Mouse (Mus musculus): ENCODE measurements around the gene Unk. TPM values are rescaled to one million over a fixed set of nuclear protein-coding genes. Genes with fewer than 3 reads are reported as not detected.
"Not testable (repeated sequence)": the region's sequence is repeated elsewhere in the genome, so short reads cannot be mapped to it uniquely, and the experiment has no call there.

Gene Unk
- total RNA-seq, 2 experiments from 2014 or later = 22.7 to 24.6 TPM

DNA sequence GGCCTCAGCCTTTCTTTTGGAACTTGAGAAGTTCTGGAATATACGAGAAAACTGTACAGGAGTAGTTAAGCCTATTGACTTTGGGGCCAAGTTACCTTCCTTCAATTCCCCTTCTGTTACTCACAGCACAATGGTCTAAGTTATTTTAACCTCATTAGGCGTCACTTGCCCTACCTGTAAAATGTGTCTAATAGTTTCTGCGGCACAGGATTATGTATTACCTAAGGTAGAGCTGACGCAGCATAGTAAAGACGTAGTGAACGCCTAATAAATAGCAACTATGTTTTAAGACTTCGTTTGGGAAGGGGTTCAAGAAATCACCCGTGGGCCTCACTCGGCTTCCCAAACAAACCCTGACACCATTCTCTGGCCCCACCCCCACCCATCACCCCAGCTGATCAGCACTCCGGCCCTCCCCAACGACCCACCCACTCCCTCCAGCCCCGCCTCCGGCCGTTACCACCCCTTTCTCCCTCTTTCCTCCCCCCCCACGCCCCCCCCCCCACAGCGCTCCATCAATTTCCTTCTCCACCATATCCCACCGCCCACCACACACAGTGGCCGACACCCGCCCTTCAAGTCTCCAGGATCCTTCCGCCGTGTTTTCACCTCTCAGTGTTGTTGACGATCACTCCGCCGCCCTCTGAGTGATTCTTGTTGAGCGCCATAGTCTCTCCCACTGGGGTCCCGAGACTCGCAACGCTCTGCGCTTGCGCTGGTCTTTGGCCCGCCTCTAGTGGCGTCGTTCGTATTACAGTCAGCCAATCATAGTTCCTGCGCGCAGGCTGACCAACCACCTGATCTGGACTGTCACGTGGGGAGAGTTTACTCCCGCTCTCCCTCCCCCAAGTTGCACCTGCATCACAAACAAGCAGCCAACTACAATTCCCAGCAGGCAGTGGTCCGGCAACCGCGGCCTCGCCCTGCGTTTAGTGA, 56.4 kb downstream of the Unk start, which contains the start of gene Wbp2:
Gene Wbp2, minus strand, starts transcription at position 738 of the 936 bp plus-strand sequence.
- intact Hi-C loops (cut with DNase I) = loop anchor here (1.0 to 5.0 kb wide), 4 partner anchors 44 to 136 kb away; partner anchors contain the start of gene Unk
- TF ChIP-seq CTCF (IDR thresholded peaks at IDR 0.05) = peak; percentile 42

GRCm38 (mm10) chr11:116087194-116088130, 57.3 kb downstream of the Unk start:
- Histone ChIP-seq H3K27ac (peak overlapping the region; percentile 92), H3K4me3 (peak overlapping the region; percentile 72)
- peak; percentile 89 for TF ChIP-seq CTCF (IDR thresholded peaks at IDR 0.05)
- intact Hi-C loops (cut with DNase I) = loop anchor here (1.0 to 5.0 kb wide), 3 partner anchors 43 to 135 kb away; partner anchors contain the start of gene Unk
- DNase-seq (ENCODE audit: extremely low spot score in 1 of 2, low spot score in 2 of 2) = peak; percentile 84 to 85

More for the DNA sequence above, 56.4 kb downstream of the Unk start, which contains the start of gene Wbp2:
- peak; percentile 94 to 96 for DNase-seq (ENCODE audit: extremely low spot score in 1 of 2, low spot score in 2 of 2)
- H3K27ac ChIP-seq = peak within 1 kb of the TSS; percentile 92
- peak within 1 kb of the TSS; percentile 72 for H3K4me3 ChIP-seq

- Histone ChIP-seq H3K4me3 (no peak overlapping the region), H3K27ac (no peak overlapping the region)
- no peak for TF ChIP-seq CTCF (IDR thresholded peaks at IDR 0.05)
- intact Hi-C loops (cut with DNase I) = loop anchor here (5.0 kb wide), 1 partner anchor 134 kb away; no protein-coding TSS in a partner anchor
- no peak for DNase-seq (ENCODE audit: extremely low spot score in 1 of 2, low spot score in 2 of 2)
Observed at GRCm38 (mm10) chr11:116088188-116088587, 58.1 kb downstream of the Unk start.

- no peak for DNase-seq (ENCODE audit: extremely low spot score in 1 of 2, low spot score in 2 of 2)
- Histone ChIP-seq H3K27ac (no peak overlapping the region), H3K4me3 (no peak overlapping the region)
- peak; percentile 22 for TF ChIP-seq CTCF (IDR thresholded peaks at IDR 0.05)
- intact Hi-C loops (cut with DNase I) = loop anchor here (5.0 kb wide), 1 partner anchor 133 kb away; no protein-coding TSS in a partner anchor
Observed at GRCm38 (mm10) chr11:116088741-116089394, 58.7 kb downstream of the Unk start.

DNA sequence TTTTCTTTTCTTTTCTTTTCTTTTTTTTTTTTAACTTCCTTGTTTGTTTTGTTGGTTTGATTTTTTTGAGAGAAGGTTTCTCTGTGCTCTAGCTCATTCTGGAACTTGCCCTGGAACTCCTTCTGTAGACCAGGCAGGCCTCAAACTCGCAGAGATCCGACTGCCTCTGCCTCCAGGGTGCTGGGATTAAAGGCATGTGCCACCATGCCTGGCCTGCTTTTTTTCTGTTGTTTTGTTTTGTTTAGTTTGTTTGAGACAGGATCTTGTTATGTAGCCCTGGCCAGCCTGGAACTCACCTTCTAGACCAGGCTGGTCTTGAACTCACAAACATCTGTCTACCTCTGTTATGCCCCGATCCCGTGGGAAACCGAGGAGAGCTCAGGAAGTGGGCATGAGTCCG, 59.4 kb downstream of the Unk start:
- Histone ChIP-seq H3K4me3 (no peak overlapping the region), H3K27ac (no peak overlapping the region)
- no peak for TF ChIP-seq CTCF (IDR thresholded peaks at IDR 0.05)
- DNase-seq (ENCODE audit: extremely low spot score in 1 of 2, low spot score in 2 of 2) = no peak
- intact Hi-C loops (cut with DNase I) = loop anchor here (5.0 kb wide), 1 partner anchor 133 kb away; no protein-coding TSS in a partner anchor

GRCm38 (mm10) chr11:116091591-116091990, 61.5 kb downstream of the Unk start:
- no peak for DNase-seq (ENCODE audit: extremely low spot score in 1 of 2, low spot score in 2 of 2)
- Histone ChIP-seq H3K4me3 (no peak overlapping the region), H3K27ac (no peak overlapping the region)
- intact Hi-C loops (cut with DNase I) = no loop called here
- TF ChIP-seq CTCF (IDR thresholded peaks at IDR 0.05) = no peak

- H3K27ac ChIP-seq; H3K4me3 ChIP-seq; DNase-seq (ENCODE audit: extremely low spot score in 1 of 2, low spot score in 2 of 2); intact Hi-C loops (cut with DNase I): not testable (repeated sequence)
Observed at GRCm38 (mm10) chr11:116092959-116093358, 62.8 kb downstream of the Unk start.

DNA sequence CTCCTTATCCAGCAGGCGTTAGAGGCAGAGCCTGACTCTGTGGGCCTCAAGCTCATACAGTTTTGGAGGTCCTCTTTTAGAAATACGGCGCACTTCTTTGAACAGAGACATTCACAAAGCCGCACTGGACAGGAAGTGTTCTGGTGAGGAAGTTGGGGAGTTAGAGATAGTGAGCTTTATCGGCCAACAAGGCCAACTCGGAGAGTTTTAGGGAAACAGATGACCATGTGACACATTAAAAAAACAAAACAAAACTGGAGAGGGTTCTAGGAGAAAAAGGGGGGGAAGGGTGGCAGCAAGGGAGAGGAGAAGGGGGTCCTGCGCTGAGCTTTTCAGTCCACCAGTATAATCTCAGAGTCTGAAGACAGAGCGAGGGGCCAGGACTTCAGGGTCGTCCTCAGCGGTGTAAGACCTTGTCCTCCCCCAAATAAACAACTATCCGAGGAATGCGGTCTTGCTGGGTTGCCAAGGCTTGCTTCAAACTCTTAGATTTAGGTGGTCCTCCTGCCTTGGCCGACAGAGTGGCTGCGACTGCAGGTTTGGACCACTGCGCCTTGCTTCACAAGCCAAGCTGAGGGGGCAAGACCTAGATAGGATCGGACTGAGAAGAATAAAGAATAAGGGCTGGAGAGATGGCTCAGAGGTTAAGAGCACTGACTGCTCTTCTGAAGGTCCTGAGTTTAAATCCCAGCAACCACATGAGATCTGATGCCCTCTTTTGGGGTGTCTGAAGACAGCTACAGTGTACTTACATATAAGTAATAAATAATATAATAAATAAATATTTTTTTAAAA, 63.8 kb downstream of the Unk start:
- TF ChIP-seq CTCF (IDR thresholded peaks at IDR 0.05) = no peak
- H3K27ac ChIP-seq = peak overlapping the region; percentile 73
- no peak overlapping the region for H3K4me3 ChIP-seq
- DNase-seq (ENCODE audit: extremely low spot score in 1 of 2, low spot score in 2 of 2) = no peak
- intact Hi-C loops (cut with DNase I) = no loop called here

GRCm38 (mm10) chr11:116095573-116095972, 65.5 kb downstream of the Unk start:
- no peak overlapping the region for H3K27ac ChIP-seq
- no peak for TF ChIP-seq CTCF (IDR thresholded peaks at IDR 0.05)
- no peak for DNase-seq (ENCODE audit: extremely low spot score in 1 of 2, low spot score in 2 of 2)
- no peak overlapping the region for H3K4me3 ChIP-seq
- intact Hi-C loops (cut with DNase I) = no loop called here
